Comparison of ENCODE assay signal across 21 mouse cellular contexts in genomic region chr12:86504321-86504720, GRCm38 (mm10).
"Had no signal": no experiment of that assay in that cellular context is flagged by ENCODE, and none has a peak within 500 bp of the region (broad histone marks: within the 10 kb centered on the region; RNA-seq: fewer than 3 reads in every experiment).

No protein-coding gene starts in this region.

- H3K4me1 ChIP-seq: megakaryocyte, embryonic 14.5 days had no signal

- H3K9me3 ChIP-seq: limb, embryonic 10.5 days; limb, embryonic 13.5 days; megakaryocyte, embryonic 14.5 days; midbrain, embryonic 10.5 days; midbrain, embryonic 13.5 days had no signal

- H3K36me3 ChIP-seq: limb, embryonic 10.5 days; limb, embryonic 13.5 days; midbrain, embryonic 10.5 days; midbrain, embryonic 13.5 days had no signal

- DNase-seq: kidney, adult 11 months; kidney, adult 8-10 months; kidney, postnatal 14 days; liver; liver, postnatal 0 days; lung, embryonic 14.5 days; right cerebral cortex, adult 18-20 months; right cerebral cortex, postnatal 14 days; right cerebral cortex, postnatal 4 days; thymus, adult 2 months; thymus, postnatal 14 days; thymus, postnatal 4 days had no signal

- H3K4me2 ChIP-seq: limb, embryonic 13.5 days; lung, embryonic 14.5 days; midbrain, embryonic 13.5 days had no signal

- H3K27me3 ChIP-seq: midbrain, embryonic 13.5 days had no signal

- H3K27ac ChIP-seq: limb, embryonic 10.5 days; limb, embryonic 13.5 days; liver, embryonic 14.5 days; midbrain, embryonic 10.5 days; midbrain, embryonic 13.5 days; stomach, postnatal 0 days had no signal

- H3K4me3 ChIP-seq: limb, embryonic 10.5 days; limb, embryonic 13.5 days; megakaryocyte, embryonic 14.5 days; midbrain, embryonic 10.5 days; midbrain, embryonic 13.5 days had no signal

- ATAC-seq: liver, postnatal 0 days; lung, postnatal 0 days; midbrain, embryonic 13.5 days; midbrain, embryonic 16.5 days had no signal

- H3K9ac ChIP-seq: limb, embryonic 13.5 days; liver, embryonic 14.5 days; liver, postnatal 0 days; lung, embryonic 14.5 days; midbrain, embryonic 13.5 days had no signal
